Mouse (Mus musculus) embryonic facial prominence, embryonic 10.5 days (tissue): Measurements from ENCODE around the gene Plek2. TPM values are rescaled to one million over a fixed set of nuclear protein-coding genes. Genes with fewer than 3 reads are reported as not detected.
A peak's percentile ranks its signal among the peaks of the same experiment; 100 is the strongest.
"Not testable (repeated sequence)": the region's sequence is repeated elsewhere in the genome, so short reads cannot be mapped to it uniquely, and the experiment has no call there.

Experiments used
- DNase-seq: peaks from one replicate; pipeline ENCODE4 v3.0.0-alpha.2; 2017; ENCODE audit warnings: low spot score
- H3K27ac ChIP-seq: fragments of 300-500 bp; sonication (generic); replicated peaks from 2 replicates; pipeline ENCODE4 v1.5.1; 2016; ENCODE audit warnings: mild to moderate bottlenecking
- H3K27me3 ChIP-seq: fragments of 300-500 bp; sonication (generic); replicated peaks from 2 replicates; pipeline ENCODE4 v1.6.1; 2016; ENCODE audit warnings: low read depth, mild to moderate bottlenecking; ENCODE audit not compliant: poor library complexity, severe bottlenecking
- H3K36me3 ChIP-seq: fragments of 300-500 bp; sonication (generic); replicated peaks from 2 replicates; pipeline ENCODE4 v1.6.1; 2016; ENCODE audit warnings: mild to moderate bottlenecking, moderate library complexity
- H3K4me1 ChIP-seq: fragments of 300-500 bp; sonication (generic); 2 replicates; pipeline ENCODE4 v1.6.1; 2016
- H3K4me3 ChIP-seq: fragments of 300-500 bp; sonication (generic); 2 replicates; pipeline ENCODE4 v1.5.1; 2016; ENCODE audit warnings: mild to moderate bottlenecking, moderate library complexity
- H3K9me3 ChIP-seq: fragments of 300-500 bp; sonication (generic); 2 replicates; pipeline ENCODE4 v1.6.1; 2016; ENCODE audit warnings: mild to moderate bottlenecking
- WGBS: fragments of 180-500 bp; shearing (Covaris S2); methylation state at CpG from one replicate; pipeline ENCODE4 v1.1.7; 2016; 5-methylcytosine and 5-hydroxymethylcytosine counted together
- polyA plus RNA-seq: library from polyadenylated mRNA; unstranded; fragments of >200 nt; fragmentation: Nextera tagmentation; extraction: Ambion mirVana; gene quantifications from 2 replicates; pipeline ENCODE4 v1.2.1, GENCODE M21; 2016

Gene Plek2
- polyA plus RNA-seq, 1 experiment from 2014 or later: 3.2 TPM

- 90% methylated on average over 7 of the region's 7 CpGs for WGBS
- Histone ChIP-seq H3K4me1 (peaks cover 6% of the 10 kb centered on the region; the same call in 1 of the 2 replicates), H3K4me3 (no peak overlapping the region), H3K27ac (no peak overlapping the region), H3K9me3 (no peaks in the 10 kb centered on the region), H3K27me3 (no peaks in the 10 kb centered on the region; the same call in 1 of the 2 replicates), H3K36me3 (no peaks in the 10 kb centered on the region)
- no peak for DNase-seq
Observed at GRCm38 (mm10) chr12:78923539-78924189, 16.9 kb upstream of the Plek2 start.

- not testable (repeated sequence) for H3K36me3 ChIP-seq, H3K27me3 ChIP-seq, DNase-seq, H3K9me3 ChIP-seq, H3K4me3 ChIP-seq, H3K27ac ChIP-seq
- H3K4me1 ChIP-seq: peaks cover 11% of the 10 kb centered on the region; the same call in 1 of the 2 replicates
Observed at GRCm38 (mm10) chr12:78922977-78923376, 16.2 kb upstream of the Plek2 start.

- Histone ChIP-seq H3K27ac (no peak overlapping the region), H3K9me3 (no peaks in the 10 kb centered on the region), H3K4me1 (peaks cover 11% of the 10 kb centered on the region; the same call in 1 of the 2 replicates), H3K4me3 (no peak overlapping the region), H3K27me3 (no peaks in the 10 kb centered on the region), H3K36me3 (no peaks in the 10 kb centered on the region)
- WGBS: 79% methylated on average over 3 of the region's 3 CpGs
- no peak for DNase-seq
Observed at GRCm38 (mm10) chr12:78922058-78922457, 15.3 kb upstream of the Plek2 start.

DNA sequence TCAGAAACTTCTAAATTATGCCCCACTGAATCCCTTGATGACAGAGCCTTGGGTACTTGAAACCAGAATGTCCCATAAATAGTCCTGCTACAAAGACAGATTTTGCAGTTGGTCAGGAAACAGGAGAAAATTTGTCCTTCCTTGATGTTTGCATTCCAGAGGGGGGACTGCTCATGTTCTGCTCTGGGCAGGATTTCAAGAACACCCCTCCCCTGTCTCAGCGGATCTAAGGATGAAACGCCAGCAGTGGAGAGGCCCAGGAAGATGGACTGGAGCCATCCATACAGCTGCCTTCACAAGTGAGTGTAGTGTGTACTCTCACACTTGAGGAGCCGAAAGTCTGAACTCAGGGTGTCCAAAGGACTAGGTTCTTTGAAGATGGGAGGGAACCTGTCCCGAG lies 14.7 kb upstream of the Plek2 start:
- Histone ChIP-seq H3K4me3 (no peak overlapping the region), H3K36me3 (no peaks in the 10 kb centered on the region), H3K27me3 (no peaks in the 10 kb centered on the region), H3K27ac (no peak overlapping the region), H3K9me3 (no peaks in the 10 kb centered on the region), H3K4me1 (peaks cover 11% of the 10 kb centered on the region; the same call in 1 of the 2 replicates)
- DNase-seq: no peak
- WGBS: 78% methylated on average over 4 of the region's 4 CpGs

DNA sequence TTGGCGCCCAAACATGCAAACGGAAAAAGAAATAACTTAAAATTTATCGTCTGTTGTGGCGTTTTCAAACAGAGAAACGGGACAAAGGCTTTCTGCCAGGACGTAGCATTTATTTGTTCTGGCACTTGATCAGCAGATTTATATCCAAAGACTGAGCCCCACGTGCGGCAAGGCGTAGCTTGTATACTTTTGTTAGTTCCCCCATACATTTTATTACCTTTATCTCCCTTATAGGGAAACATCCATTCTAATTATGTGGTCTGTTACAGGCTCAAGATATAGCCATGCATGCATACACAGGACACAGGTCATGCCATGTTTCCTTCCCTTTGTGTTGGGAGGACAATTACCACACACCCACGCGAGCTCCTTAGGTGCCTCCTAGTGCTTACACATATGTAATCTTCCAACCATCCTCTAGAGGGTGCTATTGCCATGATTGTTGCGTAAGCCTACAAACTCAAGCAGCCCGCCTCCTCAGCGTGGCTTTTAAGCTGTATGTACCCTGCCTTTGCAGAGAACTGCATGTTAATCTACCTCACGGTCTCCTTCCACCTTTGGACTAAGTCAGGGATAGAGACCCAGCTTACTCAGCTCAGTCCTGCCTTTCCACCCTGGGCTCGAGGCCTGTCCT lies 12.4 kb upstream of the Plek2 start:
- Histone ChIP-seq H3K36me3 (no peaks in the 10 kb centered on the region), H3K4me1 (peaks cover 11% of the 10 kb centered on the region; the same call in 1 of the 2 replicates), H3K4me3 (no peak overlapping the region), H3K27me3 (peaks cover 8% of the 10 kb centered on the region), H3K9me3 (no peaks in the 10 kb centered on the region), H3K27ac (no peak overlapping the region)
- DNase-seq: peak; percentile 58
- WGBS: 35% methylated on average over 16 of the region's 16 CpGs

DNA sequence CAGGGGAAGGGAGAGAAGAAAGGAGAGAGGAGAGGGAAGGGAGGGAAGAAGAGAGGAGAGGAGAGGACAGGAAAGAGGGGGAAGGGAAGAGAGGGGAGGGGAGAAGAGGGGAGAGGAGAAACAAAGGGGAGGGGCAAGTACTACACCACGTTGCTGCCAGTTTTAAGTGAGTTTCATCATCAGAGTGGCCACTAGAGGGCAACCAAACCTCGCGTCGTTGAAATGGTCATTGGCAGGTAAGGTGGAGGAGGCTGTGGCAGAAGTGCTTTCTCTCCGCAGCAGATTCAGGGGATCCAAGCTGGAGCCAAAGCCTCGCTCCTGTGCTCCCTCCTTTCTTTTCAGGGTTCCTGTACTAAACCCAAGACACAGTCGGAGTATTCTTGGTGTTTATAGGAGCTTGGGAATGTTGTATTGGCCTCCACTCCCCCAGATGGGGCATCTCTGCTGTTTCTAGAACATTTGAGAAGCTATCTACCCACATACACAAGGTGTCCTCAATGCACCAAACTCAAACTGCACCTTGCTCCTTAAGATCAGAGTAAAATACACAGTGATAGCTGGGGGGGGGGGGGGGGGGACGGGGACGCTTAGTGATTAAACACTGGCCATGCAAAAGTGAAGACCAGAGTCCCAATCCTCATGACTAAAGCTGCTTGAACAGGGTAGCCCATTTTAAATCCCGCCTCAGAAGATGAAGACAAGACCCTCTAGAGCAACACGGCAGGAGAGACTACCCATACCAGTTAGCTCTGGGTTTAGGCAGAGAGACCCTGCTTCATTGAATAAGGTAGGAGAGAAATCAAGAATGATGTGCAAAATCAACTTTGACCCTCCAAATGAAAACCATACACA lies 11.7 kb upstream of the Plek2 start:
- H3K4me3 ChIP-seq: 0 out of 2 replicates have a peak overlapping the region, but pooled peaks have one; percentile 17
- no peaks in the 10 kb centered on the region for H3K36me3 ChIP-seq
- H3K27me3 ChIP-seq: peaks cover 15% of the 10 kb centered on the region
- H3K27ac ChIP-seq: no peak overlapping the region
- peak; percentile 85 for DNase-seq
- peaks cover 11% of the 10 kb centered on the region; the same call in 1 of the 2 replicates for H3K4me1 ChIP-seq
- WGBS: 20% methylated on average over 11 of the region's 11 CpGs
- H3K9me3 ChIP-seq: no peaks in the 10 kb centered on the region

- DNase-seq: no peak
- peaks cover 37% of the 10 kb centered on the region for H3K27me3 ChIP-seq
- H3K4me3 ChIP-seq: no peak overlapping the region
- H3K4me1 ChIP-seq: peaks cover 21% of the 10 kb centered on the region
- WGBS: 75% methylated on average over 3 of the region's 3 CpGs
- H3K36me3 ChIP-seq: no peaks in the 10 kb centered on the region
- no peaks in the 10 kb centered on the region for H3K9me3 ChIP-seq
- no peak overlapping the region for H3K27ac ChIP-seq
Observed at GRCm38 (mm10) chr12:78916278-78916677, 9.5 kb upstream of the Plek2 start.

- WGBS: 82% methylated on average over 3 of the region's 3 CpGs
- Histone ChIP-seq H3K27ac (no peak overlapping the region), H3K36me3 (no peaks in the 10 kb centered on the region), H3K4me1 (peaks cover 28% of the 10 kb centered on the region), H3K9me3 (no peaks in the 10 kb centered on the region), H3K4me3 (no peak overlapping the region), H3K27me3 (peaks cover 44% of the 10 kb centered on the region)
- no peak for DNase-seq
Observed at GRCm38 (mm10) chr12:78915561-78915960, 8.8 kb upstream of the Plek2 start.

DNA sequence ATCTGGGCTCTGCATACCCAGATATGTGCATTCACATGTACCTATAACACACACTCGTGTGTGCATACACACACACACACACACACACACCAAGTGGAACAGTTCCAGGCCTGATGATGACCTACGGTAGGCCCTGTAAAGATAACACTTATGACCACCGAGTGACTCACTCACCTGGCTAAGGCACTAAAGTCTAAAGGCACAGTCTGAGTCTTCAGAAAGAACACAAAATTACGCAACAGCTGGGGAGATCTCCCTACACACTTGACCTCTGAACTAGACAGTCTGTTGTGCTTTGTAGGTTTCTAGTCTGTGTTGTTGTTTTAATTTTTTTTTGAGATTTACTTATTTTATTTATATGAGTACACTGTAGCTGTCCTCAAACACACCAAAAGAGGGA lies 7.7 kb upstream of the Plek2 start:
- H3K4me3 ChIP-seq: no peak overlapping the region
- no peak overlapping the region for H3K27ac ChIP-seq
- no peaks in the 10 kb centered on the region for H3K36me3 ChIP-seq
- no peaks in the 10 kb centered on the region for H3K9me3 ChIP-seq
- DNase-seq: no peak
- H3K4me1 ChIP-seq: peaks cover 28% of the 10 kb centered on the region
- 86% methylated on average over 4 of the region's 4 CpGs for WGBS
- peaks cover 55% of the 10 kb centered on the region for H3K27me3 ChIP-seq

GRCm38 (mm10) chr12:78911707-78912417 lies 5.1 kb upstream of the Plek2 start:
- H3K36me3 ChIP-seq: no peaks in the 10 kb centered on the region
- H3K4me3 ChIP-seq: peak overlapping the region; percentile 56
- peak; percentile 62 for DNase-seq
- peak overlapping the region; percentile 24 for H3K27ac ChIP-seq
- peaks cover 21% of the 10 kb centered on the region for H3K4me1 ChIP-seq
- under 1% methylated on average over 37 of the region's 37 CpGs for WGBS
- H3K27me3 ChIP-seq: peaks cover 81% of the 10 kb centered on the region
- H3K9me3 ChIP-seq: no peaks in the 10 kb centered on the region; the same call in 1 of the 2 replicates

- peaks cover 91% of the 10 kb centered on the region for H3K27me3 ChIP-seq
- no peaks in the 10 kb centered on the region; the same call in 1 of the 2 replicates for H3K9me3 ChIP-seq
- peaks cover 27% of the 10 kb centered on the region for H3K4me1 ChIP-seq
- peak overlapping the region; percentile 24; the same call in 1 of the 2 replicates for H3K27ac ChIP-seq
- H3K36me3 ChIP-seq: no peaks in the 10 kb centered on the region
- DNase-seq: peak; percentile 30
- peak overlapping the region; percentile 56 for H3K4me3 ChIP-seq
- 8% methylated on average over 16 of the region's 16 CpGs for WGBS
Observed at GRCm38 (mm10) chr12:78910684-78911461, 4.1 kb upstream of the Plek2 start.
